Mouse (Mus musculus): ENCODE measurements around the gene Atoh1. TPM values are rescaled to one million over a fixed set of nuclear protein-coding genes. Genes with fewer than 3 reads are reported as not detected.

Atoh1 gene
- polyA plus RNA-seq, 1 experiment from 2014 or later, result 20.0 TPM

DNA sequence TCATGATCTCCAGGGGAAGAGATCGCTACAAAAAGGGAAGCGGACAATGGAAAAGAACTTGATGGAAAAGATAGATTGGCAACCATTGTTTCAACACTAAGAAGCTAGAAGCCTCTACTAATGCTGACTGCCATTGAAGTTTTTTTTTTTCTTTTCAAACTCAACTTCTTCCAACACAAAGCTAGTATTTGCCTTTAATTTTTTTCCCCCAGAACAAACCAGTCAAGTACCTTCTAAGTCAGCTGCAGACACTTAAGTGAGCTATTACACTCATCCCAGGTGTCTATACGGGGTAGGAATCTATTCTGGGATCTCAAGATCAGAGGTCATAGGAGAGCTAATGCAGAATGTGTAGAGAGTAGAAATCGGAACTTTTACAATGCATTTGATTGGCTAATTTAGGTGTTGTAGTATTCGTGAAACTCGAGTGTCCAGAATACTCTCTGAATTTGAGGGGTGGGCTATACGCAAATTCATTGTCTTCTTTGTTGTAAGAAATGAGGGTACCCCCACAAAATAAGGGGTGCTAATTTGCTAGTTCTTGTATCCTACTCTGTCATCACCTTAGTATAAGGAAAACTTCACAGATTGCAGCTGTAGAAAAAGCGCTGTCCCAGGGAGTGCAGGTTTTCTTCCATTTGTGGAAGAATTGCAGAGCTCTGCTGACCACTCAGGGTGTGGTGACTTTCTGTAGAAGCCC lies 2.8 kb downstream of the Atoh1 start:
- no peak for ATAC-seq (ENCODE audit: low FRiP score)
- no peak overlapping the region for H3K9ac ChIP-seq
- H3K27me3 ChIP-seq, result peaks cover 97% of the 10 kb centered on the region
- WGBS, result 4% methylated on average over 8 of the region's 8 CpGs
- no peaks in the 10 kb centered on the region for H3K36me3 ChIP-seq
- H3K27ac ChIP-seq, result no peak overlapping the region
- peaks cover 43% of the 10 kb centered on the region for H3K4me1 ChIP-seq (replicated peaks)
- H3K9me3 ChIP-seq, result no peaks in the 10 kb centered on the region
- H3K4me2 ChIP-seq, result no peak overlapping the region
- no peak overlapping the region for H3K4me3 ChIP-seq

- H3K4me3 ChIP-seq, result no peak overlapping the region
- ATAC-seq (ENCODE audit: low FRiP score), result no peak
- no peak overlapping the region for H3K9ac ChIP-seq
- H3K9me3 ChIP-seq, result no peaks in the 10 kb centered on the region
- peaks cover 87% of the 10 kb centered on the region for H3K27me3 ChIP-seq
- H3K36me3 ChIP-seq, result no peaks in the 10 kb centered on the region
- 2% methylated on average over 4 of the region's 4 CpGs for WGBS
- H3K4me1 ChIP-seq (replicated peaks), result peaks cover 34% of the 10 kb centered on the region
- no peak overlapping the region for H3K4me2 ChIP-seq
- no peak overlapping the region for H3K27ac ChIP-seq
Measured at GRCm38 (mm10) chr6:64733311-64733710, 4.4 kb downstream of the Atoh1 start.

GRCm38 (mm10) chr6:64734441-64735320 lies 5.8 kb downstream of the Atoh1 start:
- peak overlapping the region; percentile 55 for H3K4me3 ChIP-seq
- no peaks in the 10 kb centered on the region for H3K9me3 ChIP-seq
- WGBS, result 1% methylated on average over 54 of the region's 54 CpGs
- peak overlapping the region; percentile 70 for H3K9ac ChIP-seq
- no peak overlapping the region for H3K27ac ChIP-seq
- peak overlapping the region; percentile 96 for H3K4me2 ChIP-seq
- peaks cover 78% of the 10 kb centered on the region for H3K27me3 ChIP-seq
- peaks cover 21% of the 10 kb centered on the region for H3K4me1 ChIP-seq (replicated peaks)
- ATAC-seq (ENCODE audit: low FRiP score), result peak; percentile 86
- H3K36me3 ChIP-seq, result no peaks in the 10 kb centered on the region

- Histone ChIP-seq H3K27ac (no peak overlapping the region), H3K9ac (no peak overlapping the region), H3K4me2 (no peak overlapping the region), H3K4me1 (replicated peaks) (peaks cover 11% of the 10 kb centered on the region), H3K9me3 (no peaks in the 10 kb centered on the region), H3K4me3 (no peak overlapping the region), H3K36me3 (no peaks in the 10 kb centered on the region), H3K27me3 (peaks cover 72% of the 10 kb centered on the region)
- WGBS, result 75% methylated on average over 4 of the region's 4 CpGs
- ATAC-seq (ENCODE audit: low FRiP score), result no peak
Measured at GRCm38 (mm10) chr6:64736317-64736716, 7.4 kb downstream of the Atoh1 start.

DNA sequence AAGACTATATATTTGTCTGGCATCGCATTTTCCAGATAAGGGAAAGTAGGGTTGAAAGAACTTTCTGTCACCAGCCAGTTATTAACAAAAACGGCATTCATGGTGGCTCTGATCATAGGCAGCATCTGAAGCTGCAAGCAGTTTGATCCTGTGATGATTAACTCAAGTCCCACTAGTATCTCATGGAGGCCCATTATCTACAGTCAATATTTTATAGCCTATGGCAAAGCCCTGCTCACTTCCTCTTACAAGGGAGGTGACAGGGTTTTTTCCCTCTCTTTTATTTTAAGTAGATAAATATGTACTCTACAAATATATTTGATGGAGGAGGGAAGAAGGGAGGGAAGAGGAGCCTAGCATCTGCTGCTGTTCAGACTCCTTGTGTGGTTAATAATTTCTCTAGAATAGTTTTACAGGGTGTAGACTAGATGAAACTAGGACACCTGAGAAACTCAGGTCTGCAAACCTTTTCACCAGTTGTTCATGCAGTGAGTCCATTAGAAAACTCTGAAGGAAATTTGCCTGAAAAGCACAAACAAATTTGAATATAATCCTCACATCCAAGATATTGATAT lies 14.1 kb downstream of the Atoh1 start:
- H3K9ac ChIP-seq, result no peak overlapping the region
- WGBS, result 84% methylated on average over 2 of the region's 2 CpGs
- no peak overlapping the region for H3K4me3 ChIP-seq
- ATAC-seq (ENCODE audit: low FRiP score), result no peak
- H3K27ac ChIP-seq, result no peak overlapping the region
- H3K36me3 ChIP-seq, result no peaks in the 10 kb centered on the region
- H3K4me1 ChIP-seq (replicated peaks), result no peaks in the 10 kb centered on the region
- peaks cover 17% of the 10 kb centered on the region; the same call in 1 of the 2 replicates for H3K27me3 ChIP-seq
- no peak overlapping the region for H3K4me2 ChIP-seq
- no peaks in the 10 kb centered on the region for H3K9me3 ChIP-seq

GRCm38 (mm10) chr6:64754515-64754914 lies 25.6 kb downstream of the Atoh1 start:
- no peak overlapping the region for H3K9ac ChIP-seq
- H3K4me2 ChIP-seq, result no peak overlapping the region
- no peaks in the 10 kb centered on the region for H3K9me3 ChIP-seq
- H3K27ac ChIP-seq, result no peak overlapping the region
- no peak overlapping the region for H3K4me3 ChIP-seq
- WGBS, result 80% methylated on average over 2 of the region's 2 CpGs
- no peak for ATAC-seq (ENCODE audit: low FRiP score)
- H3K27me3 ChIP-seq, result no peaks in the 10 kb centered on the region
- H3K4me1 ChIP-seq (replicated peaks), result no peaks in the 10 kb centered on the region
- H3K36me3 ChIP-seq, result no peaks in the 10 kb centered on the region

- WGBS, result 32% methylated on average over 8 of the region's 8 CpGs
- Histone ChIP-seq H3K9ac (no peak overlapping the region), H3K36me3 (no peaks in the 10 kb centered on the region), H3K4me1 (replicated peaks) (no peaks in the 10 kb centered on the region), H3K9me3 (no peaks in the 10 kb centered on the region), H3K4me3 (no peak overlapping the region), H3K27me3 (no peaks in the 10 kb centered on the region), H3K27ac (no peak overlapping the region), H3K4me2 (no peak overlapping the region)
- no peak for ATAC-seq (ENCODE audit: low FRiP score)
Measured at GRCm38 (mm10) chr6:64763901-64764300, 35.0 kb downstream of the Atoh1 start.

DNA sequence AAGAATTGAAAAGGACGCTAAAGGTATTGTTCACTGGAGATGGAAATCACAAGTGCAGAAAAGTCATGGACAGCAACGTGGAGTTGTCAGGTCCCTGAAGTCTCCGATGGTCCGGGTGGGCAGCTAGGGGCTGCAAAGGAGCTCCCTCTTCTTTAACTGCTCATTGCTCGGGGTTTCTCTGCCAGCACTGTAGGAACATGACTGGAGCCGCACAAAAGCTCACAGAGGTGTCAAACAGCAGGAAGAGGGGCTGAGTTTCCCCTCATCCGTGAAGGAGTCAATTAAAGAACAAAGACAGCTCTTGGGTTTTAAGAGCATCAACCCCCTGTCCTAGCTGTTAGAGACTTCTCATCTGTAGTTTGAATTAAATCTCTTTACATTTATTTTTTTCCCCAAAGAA lies 44.5 kb downstream of the Atoh1 start:
- H3K9ac ChIP-seq, result no peak overlapping the region; the same call in 1 of the 2 replicates
- no peaks in the 10 kb centered on the region for H3K36me3 ChIP-seq
- no peak overlapping the region for H3K4me3 ChIP-seq
- H3K27ac ChIP-seq, result no peak overlapping the region
- WGBS, result 5% methylated on average over 7 of the region's 7 CpGs
- H3K4me2 ChIP-seq, result peak overlapping the region; percentile 16; the same call in 1 of the 2 replicates
- no peak for ATAC-seq (ENCODE audit: low FRiP score)
- H3K9me3 ChIP-seq, result no peaks in the 10 kb centered on the region
- no peaks in the 10 kb centered on the region for H3K27me3 ChIP-seq
- no peaks in the 10 kb centered on the region; the same call in 1 of the 2 replicates for H3K4me1 ChIP-seq (replicated peaks)
